Mouse (Mus musculus): Measurements from ENCODE around the gene Akt2. TPM values are rescaled to one million over a fixed set of nuclear protein-coding genes. Genes with fewer than 3 reads are reported as not detected.

The Akt2 gene
- polyA plus RNA-seq, 1 experiment = 92.3 TPM

GRCm38 (mm10) chr7:27604661-27605348 is 13.5 kb downstream of the Akt2 start:
- no peak for TF ChIP-seq GATA1 (IDR thresholded peaks at IDR 0.05; ENCODE audit: low read length)

GRCm38 (mm10) chr7:27605499-27606285 is 14.3 kb downstream of the Akt2 start:
- no peak for TF ChIP-seq GATA1 (IDR thresholded peaks at IDR 0.05; ENCODE audit: low read length)

DNA sequence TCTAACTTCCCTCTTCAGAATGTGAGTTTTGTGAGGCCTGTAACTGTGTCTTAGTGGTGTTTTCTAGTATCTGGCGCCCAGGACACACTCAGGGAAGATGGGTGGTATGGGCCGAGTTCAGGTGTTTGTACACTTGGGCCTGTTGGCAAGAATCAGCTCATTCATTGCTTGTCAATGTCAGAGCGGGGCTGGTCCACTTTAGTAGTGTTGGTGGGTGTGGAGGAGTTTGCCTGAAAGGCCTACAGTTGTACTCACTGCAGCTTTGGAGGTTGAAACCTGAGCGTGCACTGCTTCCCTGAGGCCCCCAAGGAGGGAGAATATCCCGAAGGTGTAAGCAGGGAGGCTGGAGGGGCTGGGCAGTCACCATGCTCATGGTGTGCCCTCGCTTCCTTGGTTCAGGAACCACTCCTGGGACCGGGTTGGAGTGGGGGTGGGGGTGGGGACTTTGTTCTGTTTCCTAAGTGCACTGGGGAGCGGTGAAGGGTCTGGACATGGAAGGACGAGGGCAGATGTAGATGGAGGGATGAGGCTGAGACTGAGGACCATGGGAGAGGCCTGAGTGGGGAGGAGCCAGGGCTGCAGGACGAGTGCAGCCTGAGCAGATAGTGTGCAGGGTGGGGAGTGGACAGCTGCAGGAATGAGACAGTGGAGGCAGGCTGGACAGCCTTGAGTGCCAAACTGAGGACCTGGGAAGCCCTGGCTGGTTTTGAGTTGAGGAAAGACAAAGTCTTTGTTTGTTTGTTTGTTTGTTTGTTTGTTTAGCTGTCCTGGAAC is 15.3 kb downstream of the Akt2 start:
- no peak for TF ChIP-seq GATA1 (IDR thresholded peaks at IDR 0.05; ENCODE audit: low read length)

- no peak for TF ChIP-seq GATA1 (IDR thresholded peaks at IDR 0.05; ENCODE audit: low read length)
Observed at GRCm38 (mm10) chr7:27607580-27607979, 16.2 kb downstream of the Akt2 start.

GRCm38 (mm10) chr7:27608130-27608529 is 16.8 kb downstream of the Akt2 start:
- no peak for TF ChIP-seq GATA1 (IDR thresholded peaks at IDR 0.05; ENCODE audit: low read length)

- no peak for TF ChIP-seq GATA1 (IDR thresholded peaks at IDR 0.05; ENCODE audit: low read length)
Observed at GRCm38 (mm10) chr7:27609285-27609684, 17.9 kb downstream of the Akt2 start.

GRCm38 (mm10) chr7:27609688-27610087 is 18.3 kb downstream of the Akt2 start:
- no peak for TF ChIP-seq GATA1 (IDR thresholded peaks at IDR 0.05; ENCODE audit: low read length)

GRCm38 (mm10) chr7:27610370-27610769 is 19.0 kb downstream of the Akt2 start:
- TF ChIP-seq GATA1 (IDR thresholded peaks at IDR 0.05; ENCODE audit: low read length) = no peak

DNA sequence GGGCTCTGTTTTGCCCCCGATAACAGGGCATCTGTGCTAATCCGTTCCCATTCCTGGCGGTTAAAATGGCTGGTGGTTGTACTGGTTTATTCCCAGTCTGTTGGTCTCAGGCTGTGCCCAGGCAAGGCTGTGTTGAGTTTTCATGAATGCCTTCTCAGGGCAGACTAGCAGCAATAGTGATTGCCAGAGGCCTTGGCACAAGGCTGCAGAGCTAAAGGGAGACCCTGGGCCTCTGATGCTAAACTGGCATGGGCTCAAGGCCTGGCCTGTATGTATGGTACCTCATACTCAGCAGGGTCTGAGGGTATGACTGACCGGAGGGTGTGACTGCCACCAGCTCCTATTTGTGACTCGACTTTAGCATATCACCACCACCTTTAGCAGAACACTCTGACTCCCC is 19.5 kb downstream of the Akt2 start:
- TF ChIP-seq GATA1 (IDR thresholded peaks at IDR 0.05; ENCODE audit: low read length) = no peak

DNA sequence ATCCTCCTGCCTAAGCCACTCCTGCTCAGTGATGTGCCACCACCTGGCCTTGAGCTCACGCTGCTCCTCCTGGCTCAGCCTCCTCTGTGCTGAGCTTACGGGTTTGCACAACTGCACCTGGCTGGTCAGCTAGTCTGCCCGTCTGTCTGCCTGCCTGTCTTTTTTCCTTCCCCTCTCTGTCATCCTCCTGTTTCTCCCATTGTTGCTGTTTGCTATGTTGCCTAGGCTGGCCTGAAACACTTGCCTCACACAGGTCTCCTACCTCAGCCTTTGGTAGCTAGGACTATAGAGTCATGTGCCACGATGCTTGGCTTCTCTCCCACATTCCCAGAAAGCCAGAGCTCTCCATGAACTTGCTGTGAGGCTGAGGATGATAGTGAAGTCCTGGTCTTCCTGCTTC is 21.6 kb downstream of the Akt2 start:
- TF ChIP-seq GATA1 (IDR thresholded peaks at IDR 0.05; ENCODE audit: low read length) = no peak

GRCm38 (mm10) chr7:27613751-27614499 is 22.6 kb downstream of the Akt2 start:
- TF ChIP-seq GATA1 (IDR thresholded peaks at IDR 0.05; ENCODE audit: low read length) = no peak

GRCm38 (mm10) chr7:27621028-27621427 is 29.7 kb downstream of the Akt2 start:
- TF ChIP-seq GATA1 (IDR thresholded peaks at IDR 0.05; ENCODE audit: low read length) = no peak

DNA sequence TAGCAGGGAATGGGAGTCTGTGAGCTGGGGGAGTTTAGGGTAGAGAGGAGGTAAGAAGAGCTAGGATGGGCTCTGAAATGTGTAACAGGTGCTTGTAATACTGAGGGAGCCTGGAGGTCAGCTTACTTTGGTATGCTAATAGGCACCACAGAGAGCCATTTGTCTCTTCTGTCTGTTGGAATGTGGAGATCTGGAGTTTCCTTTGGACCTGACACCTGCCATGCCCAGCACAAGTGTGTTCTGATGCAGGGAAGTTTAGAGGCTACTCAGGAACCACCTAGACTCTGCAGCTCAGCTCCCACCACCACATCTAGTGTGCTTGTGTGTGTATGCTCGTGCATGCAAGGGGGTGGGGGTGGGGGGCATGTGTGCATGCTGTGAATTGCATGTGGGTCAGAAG is 30.9 kb downstream of the Akt2 start:
- TF ChIP-seq GATA1 (IDR thresholded peaks at IDR 0.05; ENCODE audit: low read length) = no peak

DNA sequence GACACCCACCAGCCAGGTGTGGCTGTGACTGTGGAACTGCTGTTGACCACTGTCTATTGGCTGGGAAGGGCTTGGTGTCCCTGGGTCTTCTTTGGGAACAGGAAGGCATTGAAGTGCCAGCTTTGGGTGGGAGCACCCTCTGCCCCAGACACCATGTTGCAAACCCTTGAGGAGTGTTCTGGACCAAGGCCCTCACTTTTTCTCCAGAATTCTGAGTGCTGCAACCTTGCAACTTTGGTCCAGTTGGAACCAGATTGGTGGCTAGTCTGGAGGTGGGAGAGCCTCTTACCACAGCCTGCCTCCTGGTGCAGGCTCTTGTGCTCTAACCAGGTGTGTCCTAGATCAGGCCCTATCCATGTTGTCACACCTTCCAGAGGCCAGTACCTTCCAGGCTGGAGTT is 33.6 kb downstream of the Akt2 start:
- no peak for TF ChIP-seq GATA1 (IDR thresholded peaks at IDR 0.05; ENCODE audit: low read length)

DNA sequence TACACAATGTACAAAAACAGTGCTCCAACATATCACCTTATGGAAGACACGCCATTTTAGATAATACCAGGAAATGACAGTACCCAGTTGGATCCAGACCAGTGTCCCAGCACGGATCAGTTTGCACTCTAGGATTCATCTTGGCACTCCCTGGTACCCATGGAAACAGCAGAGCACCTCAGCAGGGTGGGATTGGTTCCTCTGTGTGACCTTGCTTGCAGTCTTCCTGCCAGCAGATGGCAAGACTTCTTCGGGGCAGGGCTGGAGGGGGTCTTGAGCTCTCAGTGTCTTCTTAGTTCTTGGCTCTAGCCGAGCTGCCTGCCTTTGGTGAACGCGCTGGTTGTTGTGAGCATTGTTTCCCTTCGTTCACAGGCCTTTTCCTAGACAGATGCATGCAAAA is 36.4 kb downstream of the Akt2 start:
- TF ChIP-seq GATA1 (IDR thresholded peaks at IDR 0.05; ENCODE audit: low read length) = no peak
